ENCODE assay signal across 8 mouse cellular contexts in genomic region chr16:38712581-38713403, GRCm38 (mm10). TPM values are rescaled to one million over a fixed set of nuclear protein-coding genes. Genes with fewer than 3 reads are reported as not detected.
A peak's percentile ranks its signal among the peaks of the same experiment; 100 is the strongest.
DNase-seq lines count a peak whose midpoint lies in the region; ATAC-seq and TF ChIP-seq lines count a peak whose summit lies in the region.

Gene Arhgap31 (minus strand): TSS chr16:38713274.

- no peaks in the 10 kb centered on the region for H3K36me3 ChIP-seq in embryonic facial prominence, embryonic 15.5 days
- H3K36me3 ChIP-seq in limb, embryonic 14.5 days (ENCODE audit: control insufficient read depth, insufficient read depth, low read length) = peaks cover 5% of the 10 kb centered on the region; the same call in 1 of the 2 replicates
- no peaks in the 10 kb centered on the region for H3K36me3 ChIP-seq in midbrain, embryonic 15.5 days (replicated peaks)

- under 1% methylated on average over 72 of the region's 74 CpGs for WGBS in embryonic facial prominence, embryonic 15.5 days
- WGBS in limb, embryonic 14.5 days = under 1% methylated on average over 64 of the region's 74 CpGs
- WGBS in midbrain, embryonic 15.5 days = under 1% methylated on average over 72 of the region's 74 CpGs

- peak; percentile 63 for DNase-seq in layer of hippocampus, adult 11-12 months (ENCODE audit: low spot score)
- DNase-seq in layer of hippocampus, adult 9-10 months (ENCODE audit: low spot score) = no peak
- DNase-seq in heart, adult 8-10 months (ENCODE audit: low spot score) = peak; percentile 93
- peak; percentile 84 to 86 for DNase-seq in kidney, adult 8-10 months
- DNase-seq in limb, embryonic 14.5 days (ENCODE audit: low spot score) = peak; percentile 80
- peak; percentile 51 to 67 for DNase-seq in spleen, adult 18-20 months

- peak within 1 kb of the TSS; percentile 74 for H3K4me3 ChIP-seq in embryonic facial prominence, embryonic 15.5 days (replicated peaks)
- H3K4me3 ChIP-seq in limb, embryonic 14.5 days (replicated peaks; ENCODE audit: low read length) = peak within 1 kb of the TSS; percentile 71
- H3K4me3 ChIP-seq in midbrain, embryonic 15.5 days = peak within 1 kb of the TSS; percentile 60

- peak within 1 kb of the TSS; percentile 76 for H3K4me2 ChIP-seq in embryonic facial prominence, embryonic 15.5 days (replicated peaks)
- H3K4me2 ChIP-seq in limb, embryonic 14.5 days (replicated peaks; ENCODE audit: low read depth, low read length, severe bottlenecking) = peak within 1 kb of the TSS; percentile 74
- H3K4me2 ChIP-seq in midbrain, embryonic 15.5 days = peak within 1 kb of the TSS; percentile 95

- H3K4me1 ChIP-seq in embryonic facial prominence, embryonic 15.5 days = peaks cover 22% of the 10 kb centered on the region
- peaks cover 9% of the 10 kb centered on the region for H3K4me1 ChIP-seq in limb, embryonic 14.5 days (ENCODE audit: control insufficient read depth, insufficient read depth, low read length)
- H3K4me1 ChIP-seq in midbrain, embryonic 15.5 days = peaks cover 16% of the 10 kb centered on the region; the same call in 1 of the 2 replicates

- H3K27me3 ChIP-seq in embryonic facial prominence, embryonic 15.5 days = no peaks in the 10 kb centered on the region
- no peaks in the 10 kb centered on the region for H3K27me3 ChIP-seq in limb, embryonic 14.5 days (ENCODE audit: control insufficient read depth, insufficient read depth, low read length)
- no peaks in the 10 kb centered on the region for H3K27me3 ChIP-seq in midbrain, embryonic 15.5 days (replicated peaks)

- 0 out of 2 replicates have a peak, but pooled peaks have one; percentile 1 for TF ChIP-seq POLR2A in limb, embryonic 14.5 days (IDR thresholded peaks at IDR 0.05; ENCODE audit: borderline replicate concordance, extremely low read depth, insufficient read depth, insufficient read length)

- ATAC-seq in embryonic facial prominence, embryonic 15.5 days (ENCODE audit: insufficient number of reproducible peaks, low FRiP score, low TSS enrichment, low read depth) = peak; percentile 93
- peak; percentile 85 for ATAC-seq in limb, embryonic 14.5 days (ENCODE audit: low FRiP score, low read depth)
- ATAC-seq in midbrain, embryonic 15.5 days (replicated peaks) = peak; percentile 94

- no peaks in the 10 kb centered on the region for H3K9me3 ChIP-seq in embryonic facial prominence, embryonic 15.5 days (replicated peaks)
- no peaks in the 10 kb centered on the region for H3K9me3 ChIP-seq in limb, embryonic 14.5 days (ENCODE audit: control insufficient read depth, low read length)
- H3K9me3 ChIP-seq in midbrain, embryonic 15.5 days = no peaks in the 10 kb centered on the region

- peak within 1 kb of the TSS; percentile 73 for H3K9ac ChIP-seq in embryonic facial prominence, embryonic 15.5 days
- H3K9ac ChIP-seq in limb, embryonic 14.5 days (ENCODE audit: low read depth, low read length, severe bottlenecking) = peak within 1 kb of the TSS; percentile 80
- peak within 1 kb of the TSS; percentile 64 for H3K9ac ChIP-seq in midbrain, embryonic 15.5 days

- peak within 1 kb of the TSS; percentile 96 for H3K27ac ChIP-seq in embryonic facial prominence, embryonic 15.5 days (replicated peaks)
- H3K27ac ChIP-seq in limb, embryonic 14.5 days (replicated peaks; ENCODE audit: low read depth, low read length) = peak within 1 kb of the TSS; percentile 94
- peak within 1 kb of the TSS; percentile 72 for H3K27ac ChIP-seq in midbrain, embryonic 15.5 days

RNA-seq across cellular contexts. Expression of gene Arhgap31, which starts in this region (rescaled TPM):
- polyA plus RNA-seq in embryonic facial prominence, embryonic 15.5 days (2015; fragmentation: Nextera tagmentation; extraction: Ambion mirVana) = 14.5 and 16.3 TPM in 2 replicates
- total RNA-seq in heart, adult 8-10 months (2022) = 10 to 100 TPM; 32.9 to 44.3 (median 39.1) TPM
- polyA plus RNA-seq in limb, embryonic 14.5 days (2012; rRNA removed) = 15.0 and 15.3 TPM in 2 replicates
- polyA plus RNA-seq in limb, embryonic 14.5 days (2014; fragmentation: Nextera tagmentation; extraction: Ambion mirVana) = 18.1 and 20.3 TPM in 2 replicates
- 5.8 and 6.1 TPM in 2 replicates for polyA plus RNA-seq in midbrain, embryonic 15.5 days (2015; fragmentation: Nextera tagmentation; extraction: Ambion mirVana)
